In the genomic region with DNA sequence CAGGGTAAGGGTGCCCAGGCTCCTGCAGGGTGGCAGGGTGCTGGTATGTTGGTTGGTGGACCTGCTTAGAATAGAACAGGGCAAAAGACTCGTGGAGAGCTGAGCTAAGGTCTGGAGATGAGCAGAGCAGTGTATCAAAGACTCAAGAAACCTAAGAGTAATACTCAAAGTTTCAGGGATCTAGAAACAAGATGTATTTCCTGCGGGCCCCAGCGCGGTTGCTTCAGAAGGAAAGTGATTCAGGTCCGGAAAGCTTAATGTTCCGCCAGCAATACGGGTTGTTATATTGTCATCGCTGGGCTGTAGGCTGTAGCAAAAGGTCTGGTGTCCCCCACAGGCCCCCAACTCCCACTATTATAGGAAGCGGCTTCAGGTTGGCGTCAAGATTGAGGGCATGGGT, we compare ENCODE assay signal across 16 mouse cellular contexts. TPM values are rescaled to one million over a fixed set of nuclear protein-coding genes. Genes with fewer than 3 reads are reported as not detected.
"Had no signal": no experiment of that assay in that cellular context is flagged by ENCODE, and none has a peak within 500 bp of the region (broad histone marks: within the 10 kb centered on the region; RNA-seq: fewer than 3 reads in every experiment).

No protein-coding gene starts in this region.

- ATAC-seq: midbrain, embryonic 13.5 days; midbrain, embryonic 16.5 days had no signal

- H3K9me3 ChIP-seq: midbrain, embryonic 10.5 days; midbrain, embryonic 13.5 days; neural tube, embryonic 13.5 days; neural tube, embryonic 15.5 days had no signal

- H3K36me3 ChIP-seq: midbrain, embryonic 10.5 days; midbrain, embryonic 13.5 days; neural tube, embryonic 13.5 days; neural tube, embryonic 15.5 days had no signal

- DNase-seq: lung, adult 18-20 months; right cerebral cortex, postnatal 25 days; spleen, adult 18-20 months; thymus, adult 18-20 months; thymus, postnatal 14 days; thymus, postnatal 36 days had no signal

- H3K9ac ChIP-seq: lung, embryonic 14.5 days; midbrain, embryonic 13.5 days; neural tube, embryonic 13.5 days; neural tube, embryonic 15.5 days had no signal

- H3K4me3 ChIP-seq: myocyte; neural tube, embryonic 13.5 days had no signal

- H3K27ac ChIP-seq: midbrain, embryonic 10.5 days; midbrain, embryonic 13.5 days; neural tube, embryonic 13.5 days; neural tube, embryonic 15.5 days had no signal

- H3K4me2 ChIP-seq: neural tube, embryonic 13.5 days had no signal

RNA-seq across cellular contexts. Expression of gene Dlx4, which starts 3.8 kb away (rescaled TPM):
- total RNA-seq: megakaryocyte, adult 5-6 weeks; megakaryocyte-erythroid progenitor cell, adult 5-6 weeks had no signal
- polyA plus RNA-seq: midbrain, embryonic 13.5 days; neural tube, embryonic 13.5 days; neural tube, embryonic 15.5 days; small intestine, adult 2 months had no signal

RNA-seq across cellular contexts. Expression of gene Dlx3, which starts 22.3 kb away (rescaled TPM):
- total RNA-seq: megakaryocyte-erythroid progenitor cell, adult 5-6 weeks had no signal
